Mouse (Mus musculus) CH12.LX (cell line): ENCODE measurements at regions not wholly inside any gene's neighbourhood (a gene's known extent, or its start where the extent isn't known, plus 50 kb on each side); places are given as distances from the start of the nearest gene placed in this dataset.

ENCODE experiments used
- DNase-seq: peaks from one replicate; pipeline ENCODE4 v3.0.0-alpha.2; 2013; ENCODE audit errors: extremely low read depth
- H3K27ac ChIP-seq: 2 replicates; pipeline ENCODE4 v1.5.1; 2012; ENCODE audit warnings: low read depth, mild to moderate bottlenecking, control low read depth, moderate library complexity; ENCODE audit not compliant: insufficient read depth
- H3K27me3 ChIP-seq: replicated peaks from 2 replicates; pipeline ENCODE3; 2012; ENCODE audit warnings: inconsistent platforms
- H3K36me3 ChIP-seq, 2 experiments: replicated peaks in 1 of 2; 2 replicates each; pipeline versions ENCODE3 to v1.6.1; 2012; ENCODE audit warnings: inconsistent platforms in 1 of 2, low read length in 1 of 2, mild to moderate bottlenecking in 1 of 2, mixed read lengths in 1 of 2, moderate library complexity in 1 of 2; ENCODE audit not compliant: control insufficient read depth in 1 of 2, insufficient read depth in 1 of 2
- H3K4me1 ChIP-seq, 2 experiments: 2 replicates each; pipeline ENCODE4 v1.6.1; 2012; ENCODE audit warnings: inconsistent platforms in 1 of 2, moderate library complexity in 1 of 2; ENCODE audit not compliant: insufficient read depth in 2 of 2, control insufficient read depth in 1 of 2
- H3K4me2 ChIP-seq: 2 replicates; pipeline ENCODE4 v1.6.1; 2012; ENCODE audit warnings: low read depth, mild to moderate bottlenecking, control low read depth; ENCODE audit not compliant: poor library complexity, insufficient read depth, severe bottlenecking
- H3K4me3 ChIP-seq, 3 experiments: fragments of 150-350 bp in 1 of 3; sonication (generic) in 1 of 3; replicated peaks in 1 of 3; 2 replicates each; pipeline versions ENCODE3 to v1.5.1; 2011 to 2012; ENCODE audit warnings: low read depth in 2 of 3, low read length in 2 of 3, mild to moderate bottlenecking in 2 of 3, moderate library complexity in 2 of 3, control low read depth in 1 of 3, improper control_type of control experiment in 1 of 3, inconsistent platforms in 1 of 3, mixed read lengths in 1 of 3; ENCODE audit not compliant: poor library complexity in 1 of 3
- H3K79me2 ChIP-seq: replicated peaks from 2 replicates; pipeline ENCODE4 v1.6.1; 2012; ENCODE audit warnings: mild to moderate bottlenecking, moderate library complexity; ENCODE audit not compliant: control insufficient read depth, poor library complexity, insufficient read depth, severe bottlenecking; ENCODE audit errors: extremely low read depth
- H3K9ac ChIP-seq: 2 replicates; pipeline ENCODE4 v1.6.1; 2012; ENCODE audit warnings: low read depth, mild to moderate bottlenecking, control low read depth, moderate library complexity; ENCODE audit not compliant: insufficient read depth
- H3K9me3 ChIP-seq: replicated peaks from 2 replicates; pipeline ENCODE3; 2012; ENCODE audit warnings: low read length, inconsistent platforms, mixed read lengths
- BHLHE40 ChIP-seq: IDR thresholded peaks from 2 replicates; pipeline ENCODE4 v1.6.1; 2011; ENCODE audit warnings: mild to moderate bottlenecking, low read depth, low read length, improper control_type of control experiment
- CHD1 ChIP-seq: IDR thresholded peaks from 2 replicates; pipeline ENCODE4 v1.6.1; 2012; ENCODE audit warnings: low read depth, low read length, improper control_type of control experiment, inconsistent platforms
- HCFC1 ChIP-seq: IDR thresholded peaks from 2 replicates; pipeline ENCODE4 v1.6.1; 2012; ENCODE audit warnings: low read depth, mild to moderate bottlenecking, inconsistent platforms, low read length, improper control_type of control experiment
- IRF4 ChIP-seq: IDR thresholded peaks from 2 replicates; pipeline ENCODE4 v1.6.1; 2014; ENCODE audit warnings: low read depth, mild to moderate bottlenecking, inconsistent platforms, low read length, improper control_type of control experiment
- JUN ChIP-seq: IDR thresholded peaks from 2 replicates; pipeline ENCODE4 v1.6.1; 2011; ENCODE audit warnings: low read depth, mild to moderate bottlenecking, low read length, improper control_type of control experiment, moderate library complexity; ENCODE audit not compliant: insufficient read depth
- JUND ChIP-seq: conservative IDR thresholded peaks from 2 replicates; pipeline ENCODE4 v1.6.1; 2011; ENCODE audit warnings: low read depth, low read length, improper control_type of control experiment
- MEF2A ChIP-seq: IDR thresholded peaks from 2 replicates; pipeline ENCODE4 v1.6.1; 2014; ENCODE audit warnings: low read depth, mild to moderate bottlenecking, inconsistent platforms, low read length, improper control_type of control experiment, borderline replicate concordance
- MXI1 ChIP-seq: IDR thresholded peaks from 2 replicates; pipeline ENCODE4 v1.6.1; 2011; ENCODE audit warnings: mild to moderate bottlenecking, low read depth, low read length, improper control_type of control experiment
- MYC ChIP-seq: IDR thresholded peaks from 2 replicates; pipeline ENCODE4 v1.6.1; 2011; ENCODE audit warnings: low read depth, mild to moderate bottlenecking, improper control_type of control experiment, low read length
- NELFE ChIP-seq: IDR thresholded peaks from 2 replicates; pipeline ENCODE4 v1.6.1; 2011; ENCODE audit warnings: low read depth, low read length, improper control_type of control experiment
- POLR2A ChIP-seq: IDR thresholded peaks from 2 replicates; pipeline ENCODE4 v1.6.1; 2011; ENCODE audit warnings: low read depth, mild to moderate bottlenecking, improper control_type of control experiment, low read length
- POLR2AphosphoS2 ChIP-seq: IDR thresholded peaks from 2 replicates; pipeline ENCODE4 v1.6.1; 2011; ENCODE audit warnings: low read depth, low read length, improper control_type of control experiment
- SMC3 ChIP-seq: IDR thresholded peaks from 2 replicates; pipeline ENCODE4 v1.6.1; 2011; ENCODE audit warnings: low read depth, low read length, improper control_type of control experiment
- TBP ChIP-seq: conservative IDR thresholded peaks from 2 replicates; pipeline ENCODE4 v1.6.1; 2011; ENCODE audit warnings: low read depth, low read length, improper control_type of control experiment
- TCF12 ChIP-seq: IDR thresholded peaks from 2 replicates; pipeline ENCODE4 v1.6.1; 2014; ENCODE audit warnings: low read depth, mild to moderate bottlenecking, inconsistent platforms, low read length, improper control_type of control experiment
- UBTF ChIP-seq: IDR thresholded peaks from 2 replicates; pipeline ENCODE4 v1.6.1; 2012; ENCODE audit warnings: low read depth, mild to moderate bottlenecking, inconsistent platforms, low read length, improper control_type of control experiment, moderate library complexity
- USF2 ChIP-seq: conservative IDR thresholded peaks from 2 replicates; pipeline ENCODE4 v1.6.1; 2011; ENCODE audit warnings: low read depth, low read length, improper control_type of control experiment
- ZC3H11A ChIP-seq: IDR thresholded peaks from 2 replicates; pipeline ENCODE4 v1.6.1; 2012; ENCODE audit warnings: low read depth, mild to moderate bottlenecking, inconsistent platforms, low read length, improper control_type of control experiment
- dilution Hi-C: fragments of 300-500 bp; cut with MboI; formaldehyde crosslinking; loops from 2 replicates; pipeline ENCODE4 v1.14.3; 2020; ENCODE audit warnings: low sequenced_read_pairs; ENCODE audit not compliant: extremely low pct_unique_long_range_greater_than_20kb, extremely low pct_ligation_motif_present
- in situ Hi-C: fragments of 300-500 bp; cut with MboI; formaldehyde crosslinking; loops from 3 replicates; pipeline ENCODE4 v1.14.3; 2019; ENCODE audit warnings: low sequenced_read_pairs, low pct_ligation_motif_present, low pct_unique_long_range_greater_than_20kb, mixed read lengths

GRCm38 (mm10) chr11:18714400-18714799 lies 304.4 kb downstream of the Meis1 start:
- TF ChIP-seq JUND = no peak
- no peak for TF ChIP-seq IRF4
- no peak for TF ChIP-seq MYC
- no peak for TF ChIP-seq USF2
- no peak for TF ChIP-seq SMC3
- TF ChIP-seq TCF12 = no peak
- no peak for TF ChIP-seq JUN
- TF ChIP-seq MXI1 = no peak
- no peak for TF ChIP-seq CHD1
- TF ChIP-seq BHLHE40 = no peak
- TF ChIP-seq, all 38 proteins: peak for 0
- no peak overlapping the region for H3K4me2 ChIP-seq
- dilution Hi-C loops (no loop called here), in situ Hi-C loops (no loop called here)
- H3K27ac ChIP-seq = no peak overlapping the region
- DNase-seq = no peak
- no peaks in the 10 kb centered on the region for H3K79me2 ChIP-seq
- H3K27me3 ChIP-seq = no peaks in the 10 kb centered on the region
- H3K9me3 ChIP-seq = no peaks in the 10 kb centered on the region
- no peaks in the 10 kb centered on the region for H3K4me1 ChIP-seq
- H3K9ac ChIP-seq = no peak overlapping the region
- no peaks in the 10 kb centered on the region for H3K36me3 ChIP-seq
- H3K4me3 ChIP-seq = no peak overlapping the region

GRCm38 (mm10) chr11:18712642-18713053 lies 306.1 kb downstream of the Meis1 start:
- H3K4me3 ChIP-seq = no peak overlapping the region
- no peaks in the 10 kb centered on the region for H3K9me3 ChIP-seq
- in situ Hi-C loops = no loop called here
- H3K27ac ChIP-seq = no peak overlapping the region
- DNase-seq = no peak
- H3K79me2 ChIP-seq = no peaks in the 10 kb centered on the region
- H3K36me3 ChIP-seq = no peaks in the 10 kb centered on the region
- dilution Hi-C loops = no loop called here
- H3K27me3 ChIP-seq = no peaks in the 10 kb centered on the region
- TF ChIP-seq POLR2A (no peak), ZC3H11A (no peak), MEF2A (no peak), NELFE (no peak), HCFC1 (no peak), TBP (no peak), POLR2AphosphoS2 (no peak), UBTF (no peak)
- no peak overlapping the region for H3K9ac ChIP-seq
- no peak overlapping the region for H3K4me2 ChIP-seq
- no peaks in the 10 kb centered on the region for H3K4me1 ChIP-seq
